Mouse (Mus musculus) thymus, adult 2 months (tissue): Measurements from ENCODE around the gene Soga1.

Experiments used
- CTCF ChIP-seq: fragments of 200-500 bp; IDR thresholded peaks from 2 replicates; pipeline ENCODE4 v1.5.1; 2012; ENCODE audit warnings: mild to moderate bottlenecking, control low read depth, low read length, moderate library complexity, borderline replicate concordance; ENCODE audit not compliant: control insufficient read depth, poor library complexity, insufficient read depth; ENCODE audit errors: extremely low read depth
- POLR2A ChIP-seq: fragments of 200-500 bp; IDR thresholded peaks from 2 replicates; pipeline ENCODE4 v1.6.1; 2012; ENCODE audit warnings: mild to moderate bottlenecking, low read length, control low read depth, moderate library complexity; ENCODE audit not compliant: control insufficient read depth, poor library complexity, insufficient read depth; ENCODE audit errors: extremely low read depth

GRCm38 (mm10) chr2:156980059-156980458 lies 99.0 kb downstream of the Soga1 start:
- TF ChIP-seq CTCF (no peak), POLR2A (no peak)
